Mouse (Mus musculus): ENCODE data around the gene Mtrr.

The Mtrr gene

GRCm38 (mm10) chr13:68581747-68582516, at the start of gene Mtrr, which contains the start of gene Fastkd3:
Gene Mtrr (minus strand): TSS chr13:68582149.
Gene Fastkd3 (plus strand): TSS chr13:68582234.
- DNase-seq (ENCODE audit: low spot score in 2 of 2), result peak; percentile 95 to 98

DNA sequence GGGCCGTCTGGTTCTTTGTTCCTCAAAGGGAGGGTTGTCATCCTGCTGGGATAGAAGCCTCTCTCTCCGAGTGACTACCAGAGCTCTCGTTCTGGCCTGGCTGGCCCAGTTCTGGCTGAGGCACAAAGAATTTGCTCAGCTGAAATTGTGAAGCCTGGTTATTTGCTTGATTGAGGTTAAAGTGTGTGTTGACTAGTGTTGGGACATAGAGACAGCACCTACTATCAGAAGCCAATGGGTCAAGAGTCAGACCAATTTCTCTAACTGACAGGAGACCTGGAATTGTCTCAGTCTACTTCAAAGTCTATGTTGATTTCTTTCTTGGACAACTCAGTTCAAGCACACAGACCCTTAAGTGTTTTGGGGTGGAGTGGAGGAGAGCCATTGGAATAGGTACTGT, 45.1 kb upstream of the Mtrr start:
- DNase-seq (ENCODE audit: low spot score in 2 of 2), result no peak

DNA sequence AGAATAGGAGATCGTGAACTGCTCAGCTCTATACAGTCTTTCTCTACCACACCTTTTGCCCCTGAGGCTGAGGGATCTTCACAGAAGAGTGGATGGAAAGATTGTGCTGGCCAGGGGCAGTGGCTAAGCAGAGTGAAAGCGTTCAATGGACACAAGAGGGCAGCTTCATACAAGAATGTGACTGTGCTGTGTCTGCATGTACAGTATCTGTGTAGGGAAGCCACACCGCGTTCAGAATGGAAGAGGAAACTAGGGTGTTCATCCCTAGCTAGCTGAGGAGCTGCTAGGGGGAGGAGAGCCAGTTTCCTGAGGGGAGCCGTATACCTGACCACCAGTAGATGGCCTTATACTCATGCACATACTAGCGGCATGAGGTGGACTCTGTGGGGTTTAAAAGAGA, 40.8 kb upstream of the Mtrr start:
- no peak for DNase-seq (ENCODE audit: low spot score in 2 of 2)

- no peak for DNase-seq (ENCODE audit: low spot score in 2 of 2)
Measured at GRCm38 (mm10) chr13:68607652-68608405, 25.9 kb upstream of the Mtrr start.

DNA sequence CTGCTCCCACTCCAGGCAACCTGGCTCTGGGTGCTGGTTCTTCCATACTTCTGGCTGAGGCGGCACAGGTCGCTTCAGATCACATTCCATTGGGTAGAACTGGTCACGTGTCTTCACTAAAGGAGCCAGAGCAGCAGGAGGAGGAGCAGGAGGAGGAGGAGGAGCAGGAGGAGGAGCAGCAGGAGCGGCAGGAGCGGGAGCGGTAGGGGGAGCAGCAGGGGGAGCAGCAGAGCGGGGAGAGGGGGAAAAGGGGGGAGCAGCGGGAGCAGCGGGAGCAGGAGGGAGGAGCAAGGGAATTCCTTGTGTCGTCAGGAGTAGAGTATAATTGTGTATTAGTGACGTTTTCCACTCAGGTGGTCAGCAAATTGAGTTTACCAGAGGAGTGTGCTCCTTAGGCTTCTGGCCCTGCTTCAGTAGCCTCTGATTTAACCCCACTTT, 23.8 kb upstream of the Mtrr start:
- no peak for DNase-seq (ENCODE audit: low spot score in 2 of 2)

DNA sequence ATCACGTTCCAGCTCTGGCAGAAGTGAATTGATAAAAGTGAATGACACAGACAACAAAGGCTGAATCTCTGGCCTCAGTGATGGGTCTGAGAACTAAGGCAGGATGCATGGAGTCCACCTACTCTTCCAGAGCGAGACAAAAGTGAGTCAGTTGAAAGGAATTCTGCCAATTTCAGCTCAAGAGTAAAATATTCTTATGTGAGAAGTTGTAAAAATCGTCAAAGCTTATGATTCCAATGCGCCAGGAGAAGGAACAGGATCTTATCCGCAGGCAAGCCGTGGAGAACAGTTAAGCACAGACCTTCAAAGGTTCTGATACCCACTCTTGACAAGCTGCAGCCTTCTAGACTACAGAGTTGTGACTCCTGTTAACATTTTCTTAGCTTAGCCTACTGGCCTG, 21.1 kb upstream of the Mtrr start:
- no peak for DNase-seq (ENCODE audit: low spot score in 2 of 2)

DNA sequence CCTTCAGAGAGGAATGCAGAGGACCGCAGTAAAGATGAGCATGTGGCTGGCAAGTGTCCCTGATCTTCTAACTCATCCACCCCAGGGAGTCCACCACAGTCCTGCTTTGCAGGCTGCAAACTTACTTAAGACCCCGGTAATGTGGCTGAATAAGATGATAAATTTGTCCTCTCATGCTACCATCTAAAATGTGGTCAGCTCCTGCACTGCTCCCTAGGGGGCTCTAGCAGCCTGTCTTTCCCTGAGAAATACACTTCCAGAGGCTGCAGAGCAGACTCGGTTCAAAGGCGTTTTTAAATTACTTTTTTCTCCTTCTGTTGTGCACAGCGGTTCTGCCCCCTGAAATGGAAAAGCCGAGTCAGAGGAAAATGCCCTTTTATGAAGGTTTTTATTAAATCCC, 19.2 kb upstream of the Mtrr start:
- no peak for DNase-seq (ENCODE audit: low spot score in 2 of 2)

DNA sequence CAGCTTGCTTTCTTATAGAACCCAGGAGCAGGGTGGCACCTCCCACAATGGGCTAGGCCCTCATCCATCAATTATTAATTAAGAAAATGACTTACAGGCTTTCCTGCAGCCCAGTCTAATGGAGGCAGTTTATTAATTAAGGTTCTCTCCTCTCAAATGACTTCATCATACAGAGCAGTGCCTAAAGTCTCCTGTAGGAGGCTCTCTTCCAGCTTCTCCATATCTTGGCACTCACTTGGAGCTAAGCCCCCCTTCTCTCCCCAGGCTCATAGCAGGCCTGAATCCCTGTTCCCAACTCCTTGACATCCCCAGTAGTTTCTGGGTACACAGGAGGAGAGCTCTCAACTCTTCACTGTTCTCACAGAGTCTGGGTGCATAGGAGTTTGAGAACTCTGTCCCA, 17.0 kb upstream of the Mtrr start:
- no peak for DNase-seq (ENCODE audit: low spot score in 2 of 2)

- no peak for DNase-seq (ENCODE audit: low spot score in 2 of 2)
Measured at GRCm38 (mm10) chr13:68597667-68598066, 15.7 kb upstream of the Mtrr start.

DNA sequence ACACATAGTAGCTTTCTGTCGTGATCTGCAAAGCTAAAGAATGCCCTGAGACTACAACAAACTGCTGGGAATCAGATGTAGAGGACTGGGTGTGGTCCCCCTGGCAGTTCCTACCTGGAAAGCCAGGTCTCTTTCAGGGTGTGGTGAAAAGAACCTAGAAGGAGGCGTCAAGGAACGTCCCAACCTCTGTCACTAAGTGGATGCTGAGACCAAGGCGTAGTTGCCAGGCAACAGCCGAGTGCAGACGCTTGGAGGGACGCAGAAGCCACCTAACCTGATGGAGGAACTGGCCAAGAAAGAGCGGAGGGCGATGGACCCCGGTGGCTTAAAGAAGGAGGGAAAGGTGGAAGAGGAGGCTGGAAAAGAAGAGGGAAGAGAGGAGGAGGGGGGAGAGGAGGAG, 15.2 kb upstream of the Mtrr start, which contains the start of gene 1700001L19Rik:
Gene 1700001L19Rik, plus strand, starts transcription at position 223 of the 400 bp plus-strand sequence.
- no peak for DNase-seq (ENCODE audit: low spot score in 2 of 2)

DNA sequence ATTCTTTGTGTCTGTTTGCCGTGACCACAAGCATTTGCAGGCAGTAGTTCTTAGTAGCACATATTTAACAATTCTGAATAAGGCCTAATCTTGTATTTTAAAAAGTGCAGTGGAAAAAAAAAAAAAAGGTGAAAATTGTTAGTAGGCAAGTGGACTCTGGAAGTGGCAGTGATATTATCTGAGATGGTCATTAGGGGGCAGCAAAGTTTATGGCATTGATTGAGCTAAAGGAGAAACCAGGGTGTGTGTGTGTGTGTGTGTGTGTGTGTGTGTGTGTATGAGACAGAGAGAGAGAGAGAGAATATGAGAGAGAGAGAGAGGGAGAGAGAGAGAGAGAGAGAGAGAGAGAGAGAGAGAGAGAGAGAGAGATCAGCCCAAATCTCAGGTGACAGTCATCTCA, 11.8 kb upstream of the Mtrr start:
- DNase-seq (ENCODE audit: low spot score in 2 of 2), result no peak

DNA sequence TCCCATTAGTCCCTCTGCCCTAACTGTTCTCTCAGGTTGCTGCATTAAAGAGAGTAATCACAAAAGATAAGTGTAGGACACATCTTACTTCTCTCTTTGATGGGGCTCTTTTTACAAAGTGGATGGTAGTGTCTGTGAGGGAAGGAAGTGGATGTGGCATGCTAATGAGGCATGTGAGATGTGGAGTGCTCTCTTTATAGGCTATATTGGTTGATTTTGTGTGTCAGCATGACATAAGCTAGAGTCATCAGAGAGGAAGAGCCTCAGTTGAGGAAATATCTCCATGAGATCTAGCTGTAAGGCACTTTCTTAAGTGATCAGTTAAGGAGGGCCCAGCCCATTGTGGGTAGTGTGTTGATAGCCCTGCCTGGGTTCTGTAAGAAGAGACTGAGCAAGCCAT, 6.4 kb upstream of the Mtrr start:
- no peak for DNase-seq (ENCODE audit: low spot score in 2 of 2)

DNA sequence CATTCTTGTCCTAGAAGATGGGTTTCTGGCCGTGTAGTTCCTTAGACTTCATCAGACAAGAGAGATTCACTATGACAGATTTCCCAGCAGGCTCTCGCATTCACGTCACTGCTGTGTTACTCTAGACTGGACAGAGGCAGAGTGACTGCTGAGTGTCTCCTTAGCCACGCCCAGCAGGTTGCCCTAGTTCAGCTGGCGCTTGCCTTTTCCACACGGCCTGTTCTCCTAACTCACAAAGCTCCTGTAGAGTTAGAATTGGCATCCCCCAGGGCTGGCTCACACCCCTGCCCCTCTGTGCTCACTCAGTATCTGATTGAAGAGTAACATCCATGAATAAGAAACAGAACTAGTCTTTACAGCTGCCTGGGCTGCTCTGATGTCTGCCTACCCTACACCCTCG, 3.5 kb upstream of the Mtrr start:
- DNase-seq (ENCODE audit: low spot score in 2 of 2), result no peak

DNA sequence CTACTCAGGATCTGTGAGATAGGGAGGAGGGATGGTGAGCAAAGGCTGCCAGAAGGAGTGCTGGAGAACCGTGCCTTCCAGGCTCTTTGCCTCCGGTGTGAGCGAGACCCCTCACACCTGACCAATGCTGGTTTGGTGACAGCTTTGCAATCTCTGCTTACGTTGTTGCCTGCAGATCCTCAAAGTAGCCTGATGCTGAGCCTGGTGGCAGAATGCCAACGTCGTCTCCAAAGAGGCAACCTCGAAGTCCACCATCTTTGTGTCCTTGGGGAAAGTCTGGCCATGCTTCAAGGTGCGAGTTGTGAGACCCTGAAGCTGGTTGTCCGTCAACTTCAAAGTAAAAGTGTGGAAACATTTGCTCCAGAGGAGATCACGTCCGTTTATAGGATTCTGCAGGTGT, 2.0 kb upstream of the Mtrr start:
- DNase-seq (ENCODE audit: low spot score in 2 of 2), result no peak

DNA sequence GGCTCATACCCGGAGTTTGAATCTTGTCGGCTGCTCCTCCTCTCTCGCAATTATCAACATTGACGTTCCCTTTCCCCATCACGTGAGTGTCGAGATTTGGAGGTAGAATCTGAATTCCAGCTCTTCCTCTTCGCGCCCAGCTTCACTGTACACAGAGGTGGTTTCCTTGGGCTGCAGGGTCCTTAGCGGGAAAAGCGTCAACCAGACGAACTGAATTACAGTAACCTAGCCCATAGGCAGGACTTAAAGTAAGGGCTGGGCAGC, 500 bp upstream of the Mtrr start:
- no peak for DNase-seq (ENCODE audit: low spot score in 2 of 2)

DNA sequence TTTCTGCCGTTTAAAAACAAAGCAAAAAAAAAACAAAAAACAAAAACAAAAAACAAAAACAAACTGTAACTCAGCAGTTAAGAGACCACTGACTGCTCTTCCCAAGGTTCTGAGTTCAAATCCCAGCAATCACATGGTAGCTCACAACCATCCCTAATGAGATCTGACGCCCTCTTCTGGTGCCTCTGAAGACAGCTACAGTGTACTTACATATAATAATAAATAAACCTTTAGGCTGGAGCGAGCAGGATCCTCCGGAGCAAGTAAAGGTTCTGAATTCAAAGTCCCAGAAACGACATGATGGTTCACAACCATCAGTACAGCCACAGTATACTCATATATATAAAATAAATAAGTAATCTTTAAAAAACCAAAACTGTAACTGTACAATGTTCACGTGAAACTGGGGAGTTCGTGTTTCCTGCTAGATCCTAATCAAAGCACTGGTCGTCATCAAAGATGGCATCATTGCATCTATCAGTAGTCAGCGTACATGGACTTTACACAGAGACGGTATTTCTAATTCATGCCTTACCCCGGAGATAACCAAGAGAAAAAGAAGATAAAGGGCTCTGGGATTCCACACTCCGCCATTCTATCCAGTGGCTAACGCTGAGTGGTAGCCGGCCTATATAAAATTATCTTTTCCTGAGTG, 736 bp downstream of the Mtrr start:
- DNase-seq (ENCODE audit: low spot score in 2 of 2), result no peak

GRCm38 (mm10) chr13:68577945-68578344, 4.0 kb downstream of the Mtrr start:
- no peak for DNase-seq (ENCODE audit: low spot score in 2 of 2)

DNA sequence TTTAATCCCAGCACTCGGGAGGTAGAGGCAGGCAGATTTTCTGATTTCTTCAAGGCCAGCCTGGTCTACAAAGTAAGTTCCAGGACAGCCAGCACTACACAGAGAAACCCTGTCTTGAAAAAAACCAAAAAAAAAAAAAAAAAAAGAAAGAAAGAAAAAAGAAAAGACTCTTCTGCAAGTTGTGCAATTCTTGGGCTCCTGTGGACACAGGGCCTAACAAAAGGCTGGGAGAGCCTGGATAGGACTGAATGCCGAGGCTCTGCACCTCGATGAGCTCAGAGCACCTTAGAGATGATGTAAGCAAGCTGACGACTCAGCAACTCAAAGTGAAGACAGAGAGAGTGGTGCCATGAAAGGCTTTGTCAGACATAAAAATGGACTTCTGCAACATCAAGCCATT, 7.6 kb downstream of the Mtrr start:
- DNase-seq (ENCODE audit: low spot score in 2 of 2), result no peak

GRCm38 (mm10) chr13:68572966-68573913, 8.7 kb downstream of the Mtrr start:
- no peak for DNase-seq (ENCODE audit: low spot score in 2 of 2)

- no peak for DNase-seq (ENCODE audit: low spot score in 2 of 2)
Measured at GRCm38 (mm10) chr13:68572247-68572646, 9.7 kb downstream of the Mtrr start.

GRCm38 (mm10) chr13:68569589-68570336, 12.2 kb downstream of the Mtrr start:
- DNase-seq (ENCODE audit: low spot score in 2 of 2), result peak in 1 of 2 experiments; percentile 56
